ENCODE assay signal across 8 mouse cellular contexts in the genomic region with DNA sequence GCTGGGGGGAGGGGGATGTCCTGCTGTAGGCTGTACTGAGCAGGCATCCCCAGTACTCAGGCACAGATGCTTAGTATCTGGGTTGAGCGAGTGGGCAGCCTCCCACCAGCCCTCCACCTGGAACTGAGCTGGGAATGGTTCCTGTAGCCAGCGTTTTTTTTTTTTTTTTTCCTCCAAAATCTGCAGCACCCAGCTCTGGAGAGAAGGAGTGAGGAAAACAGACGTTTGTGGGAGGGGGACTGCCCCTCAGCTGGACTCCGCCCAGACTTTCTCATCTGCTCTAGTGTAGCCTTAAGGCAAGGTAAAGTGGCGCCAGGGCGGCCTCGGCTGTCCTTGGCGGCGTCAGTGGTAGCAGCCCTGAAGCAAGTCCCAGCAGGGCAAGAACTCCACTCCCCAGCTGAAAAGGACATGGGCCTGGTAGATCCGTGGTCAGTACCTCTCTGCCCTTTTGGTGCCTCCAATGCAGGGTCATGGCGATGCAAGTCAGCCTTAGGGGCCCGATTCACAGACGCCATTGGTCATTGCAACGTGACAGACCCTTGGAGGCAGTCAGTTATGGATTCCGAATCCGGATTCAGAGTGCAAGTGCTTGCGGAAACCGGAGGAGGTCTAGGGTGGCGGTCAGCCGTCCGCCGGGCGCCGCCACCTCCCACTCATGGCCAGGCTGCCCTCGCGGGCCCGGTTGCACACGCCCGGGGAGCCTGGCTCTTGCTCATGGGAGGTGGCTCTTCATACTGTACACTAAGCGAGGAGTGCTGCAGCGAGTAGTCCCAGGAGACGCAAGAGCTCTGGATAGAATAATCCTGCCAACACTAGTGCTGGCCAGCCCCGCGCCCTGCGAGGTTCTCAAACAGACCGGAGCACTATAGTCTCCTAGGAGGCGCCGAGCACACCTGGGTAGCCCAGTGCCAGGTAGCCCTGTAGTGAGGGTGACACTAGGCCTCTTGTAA. TPM values are rescaled to one million over a fixed set of nuclear protein-coding genes. Genes with fewer than 3 reads are reported as not detected.
A peak's percentile ranks its signal among the peaks of the same experiment; 100 is the strongest.
DNase-seq lines count a peak whose midpoint lies in the region; ATAC-seq lines count a peak whose summit lies in the region.

No protein-coding gene starts in this region.

- peak overlapping the region; percentile 70; the same call in 1 of the 2 replicates for H3K27ac ChIP-seq in hindbrain, embryonic 16.5 days (ENCODE audit: low read depth, low read length)

- H3K4me3 ChIP-seq in hindbrain, embryonic 16.5 days (ENCODE audit: low read length), result peak overlapping the region; percentile 74

- H3K36me3 ChIP-seq in hindbrain, embryonic 16.5 days (ENCODE audit: control insufficient read depth, insufficient read depth, low read length), result no peaks in the 10 kb centered on the region

- peak overlapping the region; percentile 99 for H3K4me2 ChIP-seq in hindbrain, embryonic 16.5 days (ENCODE audit: low read length)

- WGBS in hindbrain, embryonic 16.5 days, result 3% methylated on average over 38 of the region's 38 CpGs

- peak overlapping the region; percentile 85 for H3K9ac ChIP-seq in hindbrain, embryonic 16.5 days (ENCODE audit: low read depth, low read length)

- H3K27me3 ChIP-seq in hindbrain, embryonic 16.5 days (replicated peaks; ENCODE audit: control insufficient read depth, insufficient read depth, low read length), result peaks cover 2% of the 10 kb centered on the region

- H3K9me3 ChIP-seq in hindbrain, embryonic 16.5 days (ENCODE audit: control insufficient read depth, low read length), result no peaks in the 10 kb centered on the region

- DNase-seq in R1 (ENCODE audit: low read depth, low spot score), result peak; percentile 43
- peak; percentile 49 for DNase-seq in cerebellum, adult 9-10 months
- DNase-seq in gastrocnemius, adult 18-20 months (ENCODE audit: low spot score), result peak; percentile 43
- peak; percentile 57 to 69 for DNase-seq in left cerebral cortex, postnatal 14 days (ENCODE audit: low spot score in 2 of 2)
- peak; percentile 43 for DNase-seq in mesoderm, embryonic 11.5 days (ENCODE audit: low read depth, low spot score)
- DNase-seq in skeletal muscle tissue, adult 2 months (ENCODE audit: low read depth, low spot score), result peak; percentile 39

- ATAC-seq in hindbrain, embryonic 16.5 days, result peak; percentile 40; the same call in 1 of the 2 replicates
- no peak for ATAC-seq in erythroid progenitor cell, adult 5-6 weeks (replicated peaks; ENCODE audit: low FRiP score, poor library complexity, severe bottlenecking)

- peaks cover 31% of the 10 kb centered on the region for H3K4me1 ChIP-seq in hindbrain, embryonic 16.5 days (ENCODE audit: control insufficient read depth, insufficient read depth, low read depth, low read length)

- intact Hi-C loops in left cerebral cortex, postnatal 14 days (cut with DNase I), result no loop called here

RNA-seq across cellular contexts. Expression of a gene that starts 1.1 kb away (rescaled TPM):
- total RNA-seq in gastrocnemius, adult 18-20 months (2021), result 1 to 10 TPM; 4.9 to 6.7 TPM
- polyA plus RNA-seq in hindbrain, embryonic 16.5 days (2015; fragmentation: Nextera tagmentation; extraction: Ambion mirVana), result 5.6 and 6.4 TPM in 2 replicates
- total RNA-seq in left cerebral cortex, postnatal 14 days (2021), result 10 to 100 TPM; 10.4 to 10.9 TPM
- 2.5 TPM in 1 of 2 replicates, not detected in the other for total RNA-seq in erythroid progenitor cell, adult 5-6 weeks (2015; ENCODE audit: low replicate concordance)
- total RNA-seq in erythroid progenitor cell, adult 5-6 weeks (2017; ENCODE audit: low replicate concordance), result 0.26 TPM in 1 of 2 replicates, not detected in the other

RNA-seq across cellular contexts. Expression of a gene that starts 34.1 kb away (rescaled TPM):
- total RNA-seq in gastrocnemius, adult 18-20 months (2021), result under 1 TPM; 0.27 to 0.31 TPM
- 2.9 and 3.0 TPM in 2 replicates for polyA plus RNA-seq in hindbrain, embryonic 16.5 days (2015; fragmentation: Nextera tagmentation; extraction: Ambion mirVana)
- total RNA-seq in left cerebral cortex, postnatal 14 days (2021), result 100 to 1,000 TPM; 129 to 146 TPM
- not detected in 2 replicates for total RNA-seq in erythroid progenitor cell, adult 5-6 weeks (2015; ENCODE audit: low replicate concordance)
- total RNA-seq in erythroid progenitor cell, adult 5-6 weeks (2017; ENCODE audit: low replicate concordance), result not detected in 2 replicates

RNA-seq across cellular contexts. Expression of a gene that starts 34.4 kb away (rescaled TPM):
- 1 to 10 TPM; 1.9 to 3.0 TPM for total RNA-seq in gastrocnemius, adult 18-20 months (2021)
- 3.8 and 6.8 TPM in 2 replicates for polyA plus RNA-seq in hindbrain, embryonic 16.5 days (2015; fragmentation: Nextera tagmentation; extraction: Ambion mirVana)
- 1 to 10 TPM; 5.9 to 6.0 TPM for total RNA-seq in left cerebral cortex, postnatal 14 days (2021)
- total RNA-seq in erythroid progenitor cell, adult 5-6 weeks (2015; ENCODE audit: low replicate concordance), result not detected in 2 replicates
- total RNA-seq in erythroid progenitor cell, adult 5-6 weeks (2017; ENCODE audit: low replicate concordance), result 0.64 and 8.5 TPM in 2 replicates

Comparison
In these comparisons a context has a peak if more than half of its experiments do, and no peak if none do; other contexts are left out.
1. RNA of a gene that starts 34.1 kb away (total RNA-seq): 129 to 146 TPM in left cerebral cortex, postnatal 14 days; 0.27 to 0.31 TPM in gastrocnemius, adult 18-20 months and not detected in erythroid progenitor cell, adult 5-6 weeks; every median in the first group is over 10 times any median in the second.
2. Peak in every context shown above with its lines, with median percentiles within 50 percentile points of each other: DNase-seq.